Mouse (Mus musculus) heart, embryonic 13.5 days (tissue): ENCODE results near the gene Ucp3. TPM values are rescaled to one million over a fixed set of nuclear protein-coding genes. Genes with fewer than 3 reads are reported as not detected.

Experiments used
- ATAC-seq: fragments of 200-750 bp; cut with Nextera tagmentation; 2 replicates; pipeline ENCODE4 v1.8.0; 2017; ENCODE audit warnings: moderate TSS enrichment; ENCODE audit not compliant: insufficient number of reproducible peaks, low FRiP score, low TSS enrichment; ENCODE audit errors: extremely low read depth
- H3K27ac ChIP-seq: fragments of 300-500 bp; sonication (generic); replicated peaks from 2 replicates; pipeline ENCODE4 v1.5.1; 2015; ENCODE audit warnings: moderate library complexity, mild to moderate bottlenecking, inconsistent platforms
- H3K27me3 ChIP-seq: fragments of 300-500 bp; sonication (generic); replicated peaks from 2 replicates; pipeline ENCODE4 v1.6.1; 2015; ENCODE audit warnings: mild to moderate bottlenecking, inconsistent platforms
- H3K36me3 ChIP-seq: fragments of 300-500 bp; sonication (generic); 2 replicates; pipeline ENCODE4 v1.6.1; 2015; ENCODE audit warnings: mild to moderate bottlenecking, inconsistent platforms
- H3K4me1 ChIP-seq: fragments of 300-500 bp; sonication (generic); 2 replicates; pipeline ENCODE4 v1.6.1; 2015; ENCODE audit warnings: inconsistent platforms
- H3K4me2 ChIP-seq: fragments of 300-500 bp; sonication (generic); 2 replicates; pipeline ENCODE4 v1.6.1; 2015; ENCODE audit warnings: inconsistent platforms, mild to moderate bottlenecking, moderate library complexity
- H3K4me3 ChIP-seq: fragments of 300-500 bp; sonication (generic); 2 replicates; pipeline ENCODE4 v1.5.1; 2015; ENCODE audit warnings: moderate library complexity, mild to moderate bottlenecking, inconsistent platforms
- H3K9ac ChIP-seq: fragments of 300-500 bp; sonication (generic); 2 replicates; pipeline ENCODE4 v1.6.1; 2015; ENCODE audit warnings: inconsistent platforms, mild to moderate bottlenecking, moderate library complexity
- H3K9me3 ChIP-seq: fragments of 300-500 bp; sonication (generic); 2 replicates; pipeline ENCODE4 v1.6.1; 2016; ENCODE audit warnings: inconsistent platforms
- WGBS: fragments of 180-500 bp; shearing (Covaris S2); methylation state at CpG from one replicate; pipeline ENCODE4 v1.1.7; 2015; ENCODE audit warnings: mixed read lengths; 5-methylcytosine and 5-hydroxymethylcytosine counted together
- polyA plus RNA-seq: library from polyadenylated mRNA; unstranded; fragments of >200 nt; fragmentation: Nextera tagmentation; extraction: Ambion mirVana; gene quantifications from 2 replicates; pipeline ENCODE4 v1.2.1, GENCODE M21; 2015

Gene Ucp3
- polyA plus RNA-seq, 1 experiment from 2014 or later = 0.07 TPM

GRCm38 (mm10) chr7:100493484-100494414 lies 21.0 kb downstream of the Ucp3 start:
- 24% methylated on average over 19 of the region's 19 CpGs for WGBS
- no peaks in the 10 kb centered on the region for H3K27me3 ChIP-seq
- no peak for ATAC-seq
- peaks cover 25% of the 10 kb centered on the region for H3K36me3 ChIP-seq
- H3K27ac ChIP-seq = peak overlapping the region; percentile 84
- peak overlapping the region; percentile 96 for H3K4me2 ChIP-seq
- peak overlapping the region; percentile 82 for H3K9ac ChIP-seq
- peak overlapping the region; percentile 63 for H3K4me3 ChIP-seq
- no peaks in the 10 kb centered on the region for H3K9me3 ChIP-seq
- H3K4me1 ChIP-seq = peaks cover 55% of the 10 kb centered on the region

DNA sequence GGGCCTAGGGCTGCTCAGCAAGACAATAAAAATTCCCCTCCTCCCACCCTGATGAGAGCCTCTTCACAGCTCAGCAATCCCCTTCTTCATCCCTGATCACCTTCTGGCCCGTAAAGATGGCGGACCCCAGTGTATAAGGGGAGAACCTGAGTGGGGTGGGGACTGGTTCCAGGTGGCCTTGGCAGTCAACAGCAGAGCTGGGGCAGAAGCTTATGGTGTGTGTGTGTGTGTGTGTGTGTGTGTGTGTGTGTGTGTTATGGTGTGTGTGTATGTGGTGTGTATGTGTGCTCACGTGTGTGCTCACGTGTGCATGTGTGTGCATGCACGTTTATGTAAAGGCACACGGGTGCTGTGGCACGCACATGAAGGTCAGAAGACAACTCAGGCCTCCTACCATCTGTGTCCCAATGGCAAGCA lies 21.6 kb downstream of the Ucp3 start:
- Histone ChIP-seq H3K4me3 (peak overlapping the region; percentile 63), H3K4me1 (peaks cover 52% of the 10 kb centered on the region), H3K9me3 (no peaks in the 10 kb centered on the region), H3K27me3 (no peaks in the 10 kb centered on the region), H3K36me3 (peaks cover 32% of the 10 kb centered on the region), H3K9ac (peak overlapping the region; percentile 82), H3K4me2 (peak overlapping the region; percentile 96), H3K27ac (peak overlapping the region; percentile 84)
- 82% methylated on average over 7 of the region's 7 CpGs for WGBS
- no peak for ATAC-seq

DNA sequence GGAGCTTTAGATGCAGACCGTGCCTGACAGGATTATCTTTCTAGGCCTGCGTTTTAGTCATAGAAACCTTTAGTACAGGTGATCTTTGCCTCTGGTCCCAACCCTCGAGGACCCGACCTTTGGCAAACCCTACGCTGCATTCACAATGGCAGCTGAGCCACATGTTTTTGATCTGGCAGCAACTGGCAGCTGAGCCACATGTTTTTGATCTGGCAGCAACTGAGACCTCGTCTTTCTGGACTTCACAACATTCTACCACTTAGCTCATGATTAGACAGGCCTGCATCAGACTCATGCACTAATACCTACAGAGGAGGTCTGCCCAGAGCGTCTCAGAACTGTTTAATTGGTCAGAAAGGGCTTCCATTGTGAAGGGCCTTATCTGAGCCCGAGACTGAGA lies 22.3 kb downstream of the Ucp3 start:
- H3K27me3 ChIP-seq = no peaks in the 10 kb centered on the region
- peak overlapping the region; percentile 96 for H3K4me2 ChIP-seq
- peak overlapping the region; percentile 63 for H3K4me3 ChIP-seq
- 39% methylated on average over 8 of the region's 8 CpGs for WGBS
- no peak for ATAC-seq
- no peaks in the 10 kb centered on the region for H3K9me3 ChIP-seq
- H3K36me3 ChIP-seq = peaks cover 38% of the 10 kb centered on the region
- H3K9ac ChIP-seq = peak overlapping the region; percentile 82
- H3K27ac ChIP-seq = peak overlapping the region; percentile 84
- peaks cover 52% of the 10 kb centered on the region for H3K4me1 ChIP-seq

DNA sequence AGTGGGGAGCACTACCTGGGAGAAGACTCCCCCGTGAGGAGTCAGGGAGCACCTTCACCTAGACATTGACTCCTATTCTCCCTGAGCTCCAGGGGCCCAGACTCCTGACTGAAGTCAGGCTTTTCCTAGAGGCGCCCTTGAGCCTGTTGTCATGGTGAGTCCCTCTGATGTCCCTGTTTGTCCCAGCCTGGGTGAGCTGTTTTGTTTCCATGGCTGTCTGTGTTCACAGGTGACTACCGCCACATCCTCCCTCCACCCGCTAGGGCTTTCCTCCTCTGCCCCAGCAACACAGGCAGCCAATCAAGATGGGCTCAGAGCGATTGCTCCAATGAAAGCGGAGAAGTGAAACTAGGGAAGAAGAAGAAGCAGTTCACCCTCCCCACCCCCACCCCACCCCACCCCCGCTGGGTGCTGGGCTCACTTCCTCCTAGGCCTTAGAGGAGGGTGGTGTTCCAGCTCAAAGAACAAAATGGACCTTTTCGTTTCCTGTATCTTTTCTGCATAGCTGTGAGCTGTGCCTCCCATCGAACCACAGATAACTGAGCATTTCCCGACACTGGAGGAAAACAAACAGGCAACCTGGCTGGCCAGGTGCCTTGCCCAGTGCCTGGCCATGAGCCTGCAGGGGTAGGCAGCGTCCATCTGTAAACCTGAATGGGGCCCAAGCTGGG lies 22.9 kb downstream of the Ucp3 start:
- Histone ChIP-seq H3K36me3 (peaks cover 38% of the 10 kb centered on the region), H3K4me1 (peaks cover 56% of the 10 kb centered on the region), H3K4me3 (peak overlapping the region; percentile 63), H3K27ac (peak overlapping the region; percentile 84), H3K9ac (peak overlapping the region; percentile 82), H3K4me2 (peak overlapping the region; percentile 96), H3K9me3 (no peaks in the 10 kb centered on the region), H3K27me3 (no peaks in the 10 kb centered on the region)
- 16% methylated on average over 11 of the region's 11 CpGs for WGBS
- ATAC-seq = peak; percentile 26; the same call in 1 of the 2 replicates

DNA sequence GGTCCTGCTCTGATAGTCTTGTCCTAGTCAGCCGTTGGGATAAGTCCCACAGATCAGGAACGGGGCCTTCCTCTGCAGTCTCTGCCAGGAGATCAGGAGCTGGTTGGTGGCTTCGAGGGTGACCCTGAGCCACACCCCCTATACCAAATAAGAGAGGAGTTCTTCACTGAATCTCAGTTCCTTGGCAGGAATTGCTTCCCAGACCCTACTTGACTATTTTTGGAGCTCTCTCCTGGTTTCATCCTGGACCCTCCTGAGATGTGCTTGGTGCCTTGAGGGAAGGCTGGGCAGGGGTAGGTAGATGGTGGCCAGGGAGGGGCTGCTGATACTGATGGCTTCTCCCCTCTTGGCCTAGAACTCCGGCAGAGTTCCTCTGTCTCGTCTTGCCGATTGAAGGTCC lies 23.6 kb downstream of the Ucp3 start:
- WGBS = 70% methylated on average over 6 of the region's 6 CpGs
- H3K9me3 ChIP-seq = no peaks in the 10 kb centered on the region
- peaks cover 38% of the 10 kb centered on the region for H3K36me3 ChIP-seq
- H3K4me2 ChIP-seq = peak overlapping the region; percentile 96
- peak overlapping the region; percentile 82 for H3K9ac ChIP-seq
- no peaks in the 10 kb centered on the region for H3K27me3 ChIP-seq
- peaks cover 58% of the 10 kb centered on the region for H3K4me1 ChIP-seq
- H3K27ac ChIP-seq = peak overlapping the region; percentile 84
- ATAC-seq = no peak
- H3K4me3 ChIP-seq = peak overlapping the region; percentile 63

- 0 out of 2 replicates have a peak overlapping the region, but pooled peaks have one; percentile 82 for H3K9ac ChIP-seq
- no peak for ATAC-seq
- H3K4me3 ChIP-seq = no peak overlapping the region
- 0 out of 2 replicates have a peak overlapping the region, but pooled peaks have one; percentile 84 for H3K27ac ChIP-seq
- no peaks in the 10 kb centered on the region for H3K27me3 ChIP-seq
- no peaks in the 10 kb centered on the region for H3K9me3 ChIP-seq
- peak overlapping the region; percentile 96 for H3K4me2 ChIP-seq
- 94% methylated on average over 9 of the region's 9 CpGs for WGBS
- H3K36me3 ChIP-seq = peaks cover 38% of the 10 kb centered on the region
- peaks cover 58% of the 10 kb centered on the region for H3K4me1 ChIP-seq
Observed at GRCm38 (mm10) chr7:100496791-100497190, 24.0 kb downstream of the Ucp3 start.

DNA sequence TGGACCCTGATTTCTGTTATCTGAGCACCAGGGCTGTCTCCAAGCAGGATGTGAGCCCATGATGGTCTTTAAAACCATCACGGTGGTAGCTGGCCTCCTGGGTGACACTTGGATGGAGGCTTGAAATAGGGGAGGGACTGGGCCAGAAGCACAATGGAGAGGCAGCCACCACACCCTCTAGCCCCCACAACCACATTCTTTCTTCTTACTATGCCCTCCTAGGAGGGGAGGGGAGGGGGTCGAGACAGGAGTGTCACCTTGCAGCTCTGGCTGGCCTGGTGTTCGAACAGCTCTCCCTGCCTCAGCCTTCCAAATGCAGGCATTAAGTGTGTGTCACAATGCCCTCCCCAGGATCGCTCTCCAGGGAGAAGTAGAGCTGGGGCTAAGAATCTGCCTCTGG lies 24.6 kb downstream of the Ucp3 start:
- WGBS = 78% methylated on average over 4 of the region's 4 CpGs
- no peaks in the 10 kb centered on the region for H3K9me3 ChIP-seq
- peaks cover 38% of the 10 kb centered on the region for H3K36me3 ChIP-seq

GRCm38 (mm10) chr7:100497982-100498381 lies 25.2 kb downstream of the Ucp3 start:
- Histone ChIP-seq H3K9ac (no peak overlapping the region), H3K4me2 (no peak overlapping the region), H3K27me3 (no peaks in the 10 kb centered on the region), H3K36me3 (peaks cover 38% of the 10 kb centered on the region), H3K4me1 (peaks cover 48% of the 10 kb centered on the region), H3K9me3 (no peaks in the 10 kb centered on the region), H3K27ac (no peak overlapping the region), H3K4me3 (no peak overlapping the region)
- ATAC-seq = no peak
- 88% methylated on average over 13 of the region's 13 CpGs for WGBS

More for the DNA sequence above, 24.6 kb downstream of the Ucp3 start:
- Histone ChIP-seq H3K27me3 (no peaks in the 10 kb centered on the region), H3K4me3 (no peak overlapping the region), H3K4me2 (no peak overlapping the region), H3K27ac (no peak overlapping the region), H3K4me1 (peaks cover 53% of the 10 kb centered on the region), H3K9ac (no peak overlapping the region)
- ATAC-seq = no peak

DNA sequence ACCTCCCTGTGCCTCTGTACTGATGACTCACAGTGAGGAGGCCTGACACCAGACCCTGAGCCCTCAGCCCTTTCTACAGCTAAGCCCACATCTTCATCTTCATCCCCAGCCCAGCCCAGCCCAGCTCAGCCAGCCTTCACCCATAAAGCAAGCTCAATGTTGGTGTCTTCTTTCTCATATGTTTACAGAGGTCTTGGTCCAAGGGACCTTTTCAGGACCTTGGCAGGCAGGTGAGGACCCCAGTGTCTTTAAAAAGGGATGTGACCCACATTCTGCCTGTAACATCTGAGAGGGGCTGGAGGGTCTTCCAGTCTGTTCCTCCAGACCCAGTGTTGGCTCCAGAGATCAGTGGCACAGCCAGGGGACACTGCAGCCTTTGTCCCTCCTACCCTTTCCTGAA lies 26.7 kb downstream of the Ucp3 start:
- Histone ChIP-seq H3K36me3 (peaks cover 38% of the 10 kb centered on the region), H3K27ac (no peak overlapping the region), H3K9me3 (no peaks in the 10 kb centered on the region), H3K4me3 (no peak overlapping the region), H3K27me3 (no peaks in the 10 kb centered on the region), H3K9ac (no peak overlapping the region), H3K4me1 (peaks cover 33% of the 10 kb centered on the region), H3K4me2 (no peak overlapping the region)
- ATAC-seq = no peak

- H3K9ac ChIP-seq = no peak overlapping the region
- peaks cover 23% of the 10 kb centered on the region for H3K4me1 ChIP-seq
- no peak overlapping the region for H3K4me3 ChIP-seq
- 66% methylated on average over 16 of the region's 16 CpGs for WGBS
- no peaks in the 10 kb centered on the region for H3K9me3 ChIP-seq
- H3K27me3 ChIP-seq = no peaks in the 10 kb centered on the region
- no peak for ATAC-seq
- no peak overlapping the region for H3K27ac ChIP-seq
- peaks cover 38% of the 10 kb centered on the region for H3K36me3 ChIP-seq
- no peak overlapping the region for H3K4me2 ChIP-seq
Observed at GRCm38 (mm10) chr7:100500276-100500977, 27.6 kb downstream of the Ucp3 start.
